In genomic region chrX:48143415-48144335, GRCm38 (mm10) we compare ENCODE assay signal across 8 mouse cellular contexts. TPM values are rescaled to one million over a fixed set of nuclear protein-coding genes. Genes with fewer than 3 reads are reported as not detected.
DNase-seq lines count a peak whose midpoint lies in the region; ATAC-seq and TF ChIP-seq lines count a peak whose summit lies in the region.

No protein-coding gene starts in this region.

- H3K9me3 ChIP-seq in intestine, embryonic 16.5 days (ENCODE audit: control insufficient read depth, low read length): no peaks in the 10 kb centered on the region
- no peaks in the 10 kb centered on the region for H3K9me3 ChIP-seq in liver, postnatal 0 days (ENCODE audit: low read length)

- TF ChIP-seq EP300 in liver, postnatal 0 days (IDR thresholded peaks at IDR 0.05; ENCODE audit: low read depth): no peak

- H3K36me3 ChIP-seq in intestine, embryonic 16.5 days (ENCODE audit: control insufficient read depth, insufficient read depth, low read length): no peaks in the 10 kb centered on the region
- H3K36me3 ChIP-seq in liver, postnatal 0 days (replicated peaks; ENCODE audit: insufficient read depth, low read length): no peaks in the 10 kb centered on the region

- DNase-seq in adrenal gland, adult (ENCODE audit: inconsistent age in 2 of 2, low spot score in 1 of 2): peak; percentile 34 to 44
- no peak for DNase-seq in adrenal gland, adult 8-10 months
- peak; percentile 21 for DNase-seq in adrenal gland, postnatal 25 days
- DNase-seq in liver, postnatal 0 days: peak; percentile 47
- DNase-seq in spleen, adult 18-20 months: peak; percentile 57 to 58
- DNase-seq in layer of hippocampus, adult 8-10 months (ENCODE audit: low spot score in 2 of 2): no peak
- DNase-seq in c-Kit-positive CD71-positive TER-119-positive erythroid progenitor cells, embryonic 14.5 days (ENCODE audit: low spot score): no peak

- peak overlapping the region; percentile 45 for H3K4me3 ChIP-seq in intestine, embryonic 16.5 days (ENCODE audit: low read length)
- H3K4me3 ChIP-seq in liver, postnatal 0 days (ENCODE audit: low read depth, low read length): peak overlapping the region; percentile 33

- H3K4me2 ChIP-seq in intestine, embryonic 16.5 days (ENCODE audit: low read depth, low read length): peak overlapping the region; percentile 53
- H3K4me2 ChIP-seq in liver, postnatal 0 days (ENCODE audit: low read depth, low read length): peak overlapping the region; percentile 70

- H3K27ac ChIP-seq in intestine, embryonic 16.5 days (ENCODE audit: low read length): peak overlapping the region; percentile 83
- H3K27ac ChIP-seq in liver, postnatal 0 days (ENCODE audit: low read depth): peak overlapping the region; percentile 73

- 45% methylated on average over 26 of the region's 26 CpGs for WGBS in intestine, embryonic 16.5 days
- 35% methylated on average over 26 of the region's 26 CpGs for WGBS in liver, postnatal 0 days (ENCODE audit: insufficient replicate concordance)

- no peaks in the 10 kb centered on the region for H3K27me3 ChIP-seq in intestine, embryonic 16.5 days (replicated peaks; ENCODE audit: control insufficient read depth, insufficient read depth, low read length)
- H3K27me3 ChIP-seq in liver, postnatal 0 days (ENCODE audit: insufficient read depth, low read length): no peaks in the 10 kb centered on the region

- H3K9ac ChIP-seq in intestine, embryonic 16.5 days (ENCODE audit: low read depth, low read length): peak overlapping the region; percentile 53
- H3K9ac ChIP-seq in liver, postnatal 0 days (replicated peaks): 0 out of 2 replicates have a peak overlapping the region, but pooled peaks have one; percentile 26

- no peak for TF ChIP-seq CTCF in liver, postnatal 0 days (IDR thresholded peaks at IDR 0.05; ENCODE audit: low read depth)

- H3K4me1 ChIP-seq in intestine, embryonic 16.5 days (ENCODE audit: control insufficient read depth, insufficient read depth, low read length): no peaks in the 10 kb centered on the region
- peaks cover 4% of the 10 kb centered on the region; the same call in 1 of the 2 replicates for H3K4me1 ChIP-seq in liver, postnatal 0 days (ENCODE audit: insufficient read depth)

- ATAC-seq in intestine, embryonic 16.5 days: peak; percentile 87
- peak; percentile 59 for ATAC-seq in liver, postnatal 0 days

RNA-seq across cellular contexts. Expression of gene Sash3, which starts 2.6 kb away (rescaled TPM):
- 1 to 10 TPM; 1.6 to 2.4 (median 2.1) TPM for total RNA-seq in adrenal gland, adult 8-10 months (2022)
- 0.43 and 0.82 TPM in 2 replicates for total RNA-seq in adrenal gland, postnatal 25 days (2021)
- polyA plus RNA-seq in intestine, embryonic 16.5 days (2015; fragmentation: Nextera tagmentation; extraction: Ambion mirVana): 3.8 and 3.9 TPM in 2 replicates
- 8.4 and 9.3 TPM in 2 replicates for polyA plus RNA-seq in liver, postnatal 0 days (2015; fragmentation: Nextera tagmentation; extraction: Ambion mirVana)
- total RNA-seq in layer of hippocampus, adult 8-10 months (2022): 1 to 10 TPM; 1.4 to 4.4 (median 2.6) TPM

RNA-seq across cellular contexts. Expression of gene Xpnpep2, which starts 35.1 kb away (rescaled TPM):
- total RNA-seq in adrenal gland, adult 8-10 months (2022): 1 to 10 TPM; 1.1 to 2.6 (median 1.5) TPM
- 0.76 and 1.3 TPM in 2 replicates for total RNA-seq in adrenal gland, postnatal 25 days (2021)
- 5.9 and 6.8 TPM in 2 replicates for polyA plus RNA-seq in intestine, embryonic 16.5 days (2015; fragmentation: Nextera tagmentation; extraction: Ambion mirVana)
- 0.05 TPM in 1 of 2 replicates, not detected in the other for polyA plus RNA-seq in liver, postnatal 0 days (2015; fragmentation: Nextera tagmentation; extraction: Ambion mirVana)
- total RNA-seq in layer of hippocampus, adult 8-10 months (2022): under 1 TPM in 3 of 4 experiments, not detected in 1; 0.12 to 0.30 (median 0.23) TPM

Comparison
In these comparisons a context has a peak if more than half of its experiments do, and no peak if none do; other contexts are left out.
1. DNase-seq: peak in adrenal gland, adult (2 of 2), adrenal gland, postnatal 25 days (single experiment), liver, postnatal 0 days (single experiment) and spleen, adult 18-20 months (2 of 2); none in adrenal gland, adult 8-10 months (single experiment), layer of hippocampus, adult 8-10 months (0 of 2) and c-Kit-positive CD71-positive TER-119-positive erythroid progenitor cells, embryonic 14.5 days (single experiment).